Mouse (Mus musculus) G1E (cell line): ENCODE data around the gene Ddx58.

Experiments used
- CTCF ChIP-seq: IDR thresholded peaks from 2 replicates; pipeline ENCODE4 v1.5.1; 2012; ENCODE audit warnings: low read depth, low read length, inconsistent platforms, mixed read lengths
- GATA1 ChIP-seq: IDR thresholded peaks from 2 replicates; pipeline ENCODE4 v1.6.1; 2012; ENCODE audit warnings: borderline replicate concordance, low read length, inconsistent platforms, mixed read lengths
- GATA2 ChIP-seq: IDR thresholded peaks from 2 replicates; pipeline ENCODE4 v1.6.1; 2012; ENCODE audit warnings: low read depth, low read length, inconsistent platforms, borderline replicate concordance
- POLR2AphosphoS5 ChIP-seq: IDR thresholded peaks from 2 replicates; pipeline ENCODE4 v1.6.1; 2012; ENCODE audit warnings: low read depth, low read length, inconsistent platforms; ENCODE audit not compliant: insufficient replicate concordance
- TAL1 ChIP-seq: conservative IDR thresholded peaks from 2 replicates; pipeline ENCODE4 v1.6.1; 2012; ENCODE audit warnings: low read depth, low read length, inconsistent platforms, mixed read lengths

DNA sequence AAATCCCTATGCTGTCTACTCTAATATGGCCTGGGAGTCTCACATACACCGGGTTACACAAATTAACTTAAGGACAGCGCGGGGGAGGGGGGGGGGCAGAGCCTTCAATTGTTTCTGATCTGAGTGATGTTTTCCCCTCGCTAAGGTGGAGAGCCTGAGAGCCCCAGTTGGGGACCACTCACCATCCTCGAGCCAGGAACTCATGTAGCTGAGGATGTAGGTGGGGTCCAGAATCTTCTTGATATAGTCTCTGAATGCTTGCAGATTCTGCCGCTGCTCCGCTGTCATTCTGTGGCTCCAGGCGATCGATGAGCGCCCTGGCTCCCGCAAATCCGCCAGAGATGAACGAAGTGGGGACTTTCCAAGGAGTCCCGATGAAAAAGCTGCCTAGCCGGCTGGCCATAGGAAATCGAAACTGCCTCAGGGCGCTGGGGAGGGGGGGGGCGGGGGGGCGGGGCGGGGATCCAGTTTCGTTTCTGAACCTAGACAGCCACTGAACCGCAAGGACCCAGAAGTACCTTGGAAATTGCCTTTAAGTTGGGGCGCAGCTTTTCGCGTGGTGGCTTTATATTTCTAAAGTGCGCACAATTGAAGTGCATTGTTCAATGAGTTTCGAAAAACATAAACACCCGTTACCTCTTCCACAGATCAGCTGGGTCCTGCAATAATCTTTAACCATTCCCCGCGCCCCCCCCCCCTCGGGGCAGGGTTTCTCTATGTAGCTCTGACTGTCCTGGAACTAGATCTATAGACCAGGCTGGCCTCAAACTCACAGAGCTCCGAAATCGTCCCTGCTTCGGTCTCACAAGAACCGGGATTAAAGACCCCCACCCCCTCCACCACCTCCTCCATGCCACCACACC lies at the start of gene Ddx58:
- TF ChIP-seq GATA1 = no peak
- no peak for TF ChIP-seq CTCF
- TF ChIP-seq TAL1 = no peak
- no peak for TF ChIP-seq POLR2AphosphoS5
- no peak for TF ChIP-seq GATA2
